Mouse (Mus musculus): ENCODE measurements around the gene Armc12.
A peak's percentile ranks its signal among the peaks of the same experiment; 100 is the strongest.

The Armc12 gene

GRCm38 (mm10) chr17:28513337-28513736 is 17.3 kb upstream of the Armc12 start:
- DNase-seq (ENCODE audit: low spot score), result no peak

GRCm38 (mm10) chr17:28513844-28514243 is 16.8 kb upstream of the Armc12 start:
- no peak for DNase-seq (ENCODE audit: low spot score)

- DNase-seq (ENCODE audit: low spot score), result no peak
Measured at GRCm38 (mm10) chr17:28514555-28514954, 16.1 kb upstream of the Armc12 start.

DNA sequence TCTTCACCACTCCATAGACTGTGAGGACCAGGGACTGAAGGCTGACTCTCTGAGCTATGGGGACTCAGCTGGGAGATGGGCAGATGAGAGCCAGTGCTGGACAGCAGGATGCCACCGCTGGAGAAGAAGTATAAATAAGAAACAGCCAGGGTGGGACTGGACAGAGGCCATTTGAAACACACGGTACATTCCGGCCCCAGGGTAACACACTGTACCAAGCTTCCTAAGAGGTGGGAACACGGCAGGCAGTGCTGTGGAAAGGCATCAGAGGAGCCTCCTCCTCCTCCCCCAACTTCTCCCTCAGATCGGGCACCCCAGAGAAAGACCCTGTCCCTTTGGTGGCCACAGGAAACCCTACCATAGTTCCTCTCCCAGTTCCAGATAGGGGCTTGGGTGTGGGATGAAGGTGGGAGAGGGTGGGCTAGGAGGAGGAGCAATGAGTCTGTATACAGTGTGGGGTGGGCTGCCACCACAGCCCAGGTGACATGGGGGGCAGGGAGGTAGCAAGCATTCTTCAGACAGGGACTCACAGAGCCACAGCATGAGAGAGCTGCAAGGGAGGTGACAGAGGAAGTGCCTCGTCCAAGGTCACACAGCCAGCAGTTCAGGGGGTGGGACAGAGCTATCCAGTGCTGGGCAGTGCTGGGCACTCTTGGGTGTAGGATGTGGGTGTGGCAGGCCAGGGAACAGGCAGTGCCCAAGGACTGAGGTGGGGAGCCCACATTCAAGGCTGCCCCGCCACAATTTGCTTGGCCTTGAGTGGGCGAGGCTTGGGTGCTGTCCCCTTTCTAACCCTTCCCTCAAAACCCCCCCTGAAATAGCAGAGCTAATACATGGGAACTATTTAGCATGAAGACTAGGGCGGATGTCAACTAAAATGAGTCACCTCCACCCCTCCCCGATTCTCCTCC is 14.9 kb upstream of the Armc12 start:
- DNase-seq (ENCODE audit: low spot score), result no peak

DNA sequence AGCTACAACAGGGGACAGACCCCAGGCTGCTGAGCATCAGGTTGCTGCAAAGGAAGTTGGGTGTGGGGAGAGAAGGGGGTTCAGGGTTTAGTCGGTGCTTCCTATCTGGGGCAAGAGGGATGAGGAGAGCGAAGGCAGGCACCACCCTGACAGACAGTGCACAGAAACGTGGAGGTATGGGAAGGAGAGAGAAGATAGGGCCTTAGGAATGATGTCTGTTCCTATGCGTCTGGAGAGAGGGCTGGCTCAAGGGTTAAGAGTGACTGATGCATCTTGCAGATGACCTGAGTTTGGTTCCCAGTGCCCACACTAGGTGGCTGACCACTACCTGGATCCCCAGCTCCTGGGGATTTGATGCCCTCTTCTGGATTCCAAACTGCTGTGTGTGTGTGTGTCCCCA is 13.7 kb upstream of the Armc12 start:
- no peak for DNase-seq (ENCODE audit: low spot score)

- peak; percentile 76 for DNase-seq (ENCODE audit: low spot score)
Measured at GRCm38 (mm10) chr17:28517441-28517955, 13.1 kb upstream of the Armc12 start, which contains the start of gene Fkbp5. Gene Fkbp5 (minus strand): TSS chr17:28517527.

DNA sequence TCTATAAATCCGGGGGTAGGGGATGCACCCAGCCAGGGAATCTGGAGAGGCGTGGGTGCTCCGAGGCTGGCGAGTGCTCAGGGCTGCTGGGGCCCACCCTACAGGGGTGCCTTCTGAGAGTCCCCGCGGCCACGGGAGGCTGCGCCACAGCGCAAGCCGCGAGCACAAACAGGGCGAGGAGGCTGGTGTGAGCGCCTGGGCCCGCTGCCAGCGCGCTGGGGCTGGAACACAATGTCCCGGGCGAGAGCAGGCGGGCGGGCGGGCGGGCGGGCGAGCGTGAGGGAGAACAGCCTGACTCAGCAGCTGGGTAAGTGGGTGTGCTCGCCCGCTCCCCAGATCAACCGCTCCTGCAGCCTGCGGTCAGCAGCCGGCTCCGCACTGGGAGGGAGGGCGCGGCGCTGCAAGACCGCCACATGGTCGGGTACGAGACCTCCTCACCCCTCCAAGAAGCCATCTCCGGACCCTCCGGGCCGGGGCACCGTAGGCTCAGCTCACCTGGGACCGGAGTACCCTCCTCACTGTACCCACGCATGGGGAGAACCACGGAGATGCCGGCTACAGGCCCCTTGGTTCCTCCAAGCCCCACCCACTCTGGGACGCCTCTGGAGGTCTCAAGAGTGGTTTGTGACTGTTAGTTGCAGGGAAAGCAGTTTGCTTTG is 12.5 kb upstream of the Armc12 start:
- DNase-seq (ENCODE audit: low spot score), result peak; percentile 94

DNA sequence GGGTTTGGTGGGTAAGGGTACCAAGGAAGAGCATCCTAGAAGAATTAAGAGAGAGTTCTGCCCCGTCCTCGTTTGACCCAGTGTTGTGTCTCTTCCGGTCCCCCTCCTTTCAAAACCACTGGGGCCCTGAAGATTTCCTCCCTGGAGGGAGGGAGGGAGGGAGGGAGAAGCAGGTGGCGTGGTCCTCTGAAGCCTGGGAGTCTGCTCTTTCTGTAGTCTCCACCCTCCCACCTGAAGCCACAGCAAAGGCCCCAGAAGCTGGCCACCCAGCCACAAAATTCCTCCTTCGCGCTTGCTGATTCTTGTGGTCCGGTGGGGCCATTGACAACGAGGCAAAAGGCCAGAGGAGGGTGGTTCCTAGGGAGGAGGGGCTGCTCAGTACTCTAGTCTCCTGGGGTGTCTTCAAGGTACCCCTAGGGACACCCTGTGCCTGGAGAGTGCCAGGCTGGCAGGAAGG is 12.0 kb upstream of the Armc12 start:
- no peak for DNase-seq (ENCODE audit: low spot score)

GRCm38 (mm10) chr17:28519827-28520226 is 10.8 kb upstream of the Armc12 start:
- DNase-seq (ENCODE audit: low spot score), result no peak

- no peak for DNase-seq (ENCODE audit: low spot score)
Measured at GRCm38 (mm10) chr17:28520561-28520960, 10.0 kb upstream of the Armc12 start.

DNA sequence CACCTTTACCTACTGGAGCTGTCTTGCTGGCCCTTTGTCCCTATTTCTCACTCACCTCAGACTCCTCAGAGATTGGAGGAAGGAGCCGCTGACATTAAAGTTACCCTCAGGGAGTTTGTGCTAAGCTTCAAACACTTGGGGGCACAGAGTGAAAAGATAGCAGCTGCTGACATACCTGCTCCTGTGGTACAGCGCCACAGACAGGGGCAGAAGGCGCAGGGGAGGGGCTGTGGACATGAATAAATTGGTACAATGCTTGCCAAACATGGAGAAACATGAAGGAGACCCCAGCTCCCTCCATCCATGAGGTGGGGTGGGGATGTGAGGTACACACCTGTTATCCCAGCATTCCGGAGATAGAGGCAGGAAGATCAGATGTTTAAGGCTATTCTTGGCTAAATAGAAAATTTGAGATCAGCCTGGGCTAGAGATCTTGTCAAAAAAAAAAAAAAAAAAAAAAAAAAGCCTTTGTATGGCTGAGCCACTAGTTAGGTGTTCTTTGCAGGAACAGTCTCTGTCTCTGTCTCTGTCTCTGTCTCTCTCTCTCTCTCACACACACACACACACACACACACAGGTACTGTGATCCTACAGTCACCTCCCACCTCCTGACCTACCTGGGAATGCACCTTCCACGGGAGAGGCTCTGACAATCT is 9.4 kb upstream of the Armc12 start:
- no peak for DNase-seq (ENCODE audit: low spot score)

DNA sequence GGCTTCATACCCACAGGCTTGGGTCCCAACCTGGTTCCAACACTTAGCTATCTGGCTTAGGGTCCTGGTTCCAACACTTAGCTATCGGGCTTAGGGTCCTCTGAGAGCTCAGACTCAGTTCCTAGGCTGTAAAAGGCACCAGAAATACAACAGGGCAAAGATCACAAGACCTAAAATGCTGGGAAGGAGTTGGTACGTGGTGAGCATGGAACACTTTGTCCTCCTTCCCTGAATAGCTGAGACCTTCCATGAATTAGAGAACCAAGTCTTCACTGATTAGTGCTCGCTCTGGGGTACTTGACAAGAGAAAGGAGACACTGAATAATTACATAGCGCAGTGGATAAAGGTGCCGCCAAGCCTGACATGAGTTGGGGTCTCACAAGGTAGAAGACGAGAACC is 8.7 kb upstream of the Armc12 start:
- DNase-seq (ENCODE audit: low spot score), result no peak

- DNase-seq (ENCODE audit: low spot score), result peak; percentile 96
Measured at GRCm38 (mm10) chr17:28522623-28523354, 7.8 kb upstream of the Armc12 start.

- no peak for DNase-seq (ENCODE audit: low spot score)
Measured at GRCm38 (mm10) chr17:28523355-28524008, 7.1 kb upstream of the Armc12 start.

- DNase-seq (ENCODE audit: low spot score), result no peak
Measured at GRCm38 (mm10) chr17:28524009-28524695, 6.5 kb upstream of the Armc12 start.

DNA sequence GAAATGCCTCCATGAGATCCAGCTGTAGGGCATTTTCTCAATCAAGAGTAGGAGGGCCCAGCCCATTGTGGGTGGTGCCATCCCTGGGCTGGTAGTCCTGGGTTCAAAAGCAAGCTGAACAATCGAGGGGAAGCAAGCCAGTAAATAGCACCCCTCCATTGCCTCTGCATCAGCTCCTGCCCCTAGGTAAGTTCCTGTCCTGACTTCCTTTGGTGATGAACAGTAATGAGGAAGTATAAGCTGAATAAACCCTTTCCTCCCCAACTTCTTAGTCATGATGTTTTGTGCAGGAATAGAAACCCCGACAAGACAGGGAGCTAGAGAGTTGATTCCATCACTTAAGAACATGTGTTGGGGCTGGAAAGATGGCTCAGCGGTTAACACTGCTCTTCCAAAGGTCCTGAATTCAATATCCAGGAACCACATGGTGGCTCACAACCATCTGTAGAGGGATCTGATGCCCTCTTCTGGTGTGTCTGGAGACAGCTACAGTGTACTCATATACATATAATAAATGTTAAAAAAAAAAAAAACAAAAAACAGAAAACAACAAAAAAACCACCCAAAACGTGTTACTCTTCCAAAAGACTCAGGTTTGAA is 5.7 kb upstream of the Armc12 start:
- no peak for DNase-seq (ENCODE audit: low spot score)

DNA sequence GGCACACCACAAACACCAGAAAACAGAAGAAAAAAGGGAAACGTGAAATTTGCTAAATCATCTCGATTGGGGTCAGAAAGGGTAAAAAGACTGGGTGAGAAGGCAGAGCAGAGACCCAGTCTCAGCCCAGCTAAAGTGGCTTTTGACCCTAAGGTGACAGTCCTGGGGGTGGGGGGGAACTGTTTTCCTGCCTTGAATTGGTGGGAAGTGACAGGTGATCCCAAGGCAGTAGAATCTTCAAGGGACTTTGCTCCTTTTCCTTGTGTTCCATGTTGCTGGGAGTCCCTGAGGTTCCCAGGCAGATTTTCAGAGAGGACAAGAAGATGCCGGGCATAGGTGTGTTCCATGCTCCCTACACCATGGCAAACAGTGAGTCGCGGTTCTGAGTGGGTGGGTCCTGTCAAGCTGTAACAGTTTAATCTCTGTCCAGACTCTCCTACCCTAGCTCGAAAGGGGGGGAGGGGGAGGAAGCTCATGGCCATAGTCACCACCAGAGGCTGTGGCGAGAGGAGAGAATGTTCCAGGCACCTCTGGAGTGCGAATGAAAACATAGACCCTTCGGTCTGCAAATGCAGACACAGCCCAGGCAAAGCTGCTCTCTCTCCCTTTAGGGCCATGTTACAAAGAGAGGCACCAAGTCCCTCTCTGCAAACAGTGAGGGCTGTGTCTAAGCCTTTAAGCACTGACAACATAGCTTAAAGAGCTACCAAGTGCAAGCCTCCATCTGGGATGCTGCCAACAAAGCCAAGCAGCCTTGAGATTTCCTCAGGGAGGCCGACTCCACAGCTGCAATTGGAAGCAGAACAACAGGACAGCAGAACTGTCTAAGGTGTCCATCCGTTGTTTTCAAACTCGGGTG is 3.2 kb upstream of the Armc12 start:
- no peak for DNase-seq (ENCODE audit: low spot score)

- DNase-seq (ENCODE audit: low spot score), result peak; percentile 90
Measured at GRCm38 (mm10) chr17:28528043-28528351, 2.6 kb upstream of the Armc12 start.

DNA sequence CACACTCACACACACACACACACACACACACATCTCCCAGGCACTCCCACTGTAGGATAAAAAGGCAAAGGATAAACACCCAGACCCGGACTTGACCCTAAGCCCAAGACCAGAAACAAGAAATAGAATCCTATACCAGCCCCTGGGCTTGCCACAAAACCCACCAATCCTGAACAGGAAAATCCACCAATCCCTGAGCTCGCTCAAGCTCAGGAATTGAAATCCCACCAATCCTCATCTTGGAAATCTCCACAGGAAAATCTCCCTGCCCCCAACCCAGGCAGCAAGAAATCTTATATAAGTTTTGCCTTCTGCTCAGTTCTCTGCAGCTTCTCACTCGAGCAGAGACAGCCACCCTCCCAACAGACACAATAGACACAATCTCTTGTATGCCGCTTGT is 1.5 kb upstream of the Armc12 start:
- DNase-seq (ENCODE audit: low spot score), result no peak
